Mouse (Mus musculus): ENCODE data around the gene Kcnj9. TPM values are rescaled to one million over a fixed set of nuclear protein-coding genes. Genes with fewer than 3 reads are reported as not detected.

The Kcnj9 gene
- polyA plus RNA-seq, 1 experiment from 2014 or later, result 7.8 TPM

DNA sequence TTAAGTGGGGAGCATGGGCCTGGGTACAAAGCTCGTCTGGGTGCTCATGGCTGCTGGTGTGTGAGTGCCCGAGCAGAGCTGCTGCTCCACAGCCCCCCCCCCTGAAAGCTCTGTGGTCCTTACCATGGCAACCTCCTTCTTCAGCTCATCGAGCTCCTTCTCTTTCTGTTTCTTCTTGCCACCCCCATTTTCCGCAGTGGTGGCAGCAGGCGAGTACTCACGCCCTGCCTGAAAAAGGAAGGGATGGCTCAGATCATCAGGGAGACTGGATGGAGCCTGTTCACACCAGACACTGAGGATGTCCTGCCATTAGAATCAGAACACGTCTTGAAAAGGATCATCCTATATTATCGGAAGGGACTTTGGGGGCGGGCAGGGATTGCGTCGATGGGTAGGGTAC is 35.7 kb downstream of the Kcnj9 start:
- Histone ChIP-seq H3K4me3 (ENCODE audit: low read depth, low read length) (no peak overlapping the region), H3K9ac (ENCODE audit: low read depth, low read length) (no peak overlapping the region), H3K27ac (ENCODE audit: low read length) (no peak overlapping the region), H3K4me1 (ENCODE audit: control insufficient read depth, insufficient read depth, low read length) (0 out of 2 replicates have a peak, but pooled peaks cover 4% of the 10 kb centered on the region), H3K27me3 (ENCODE audit: control insufficient read depth, insufficient read depth, low read depth, low read length) (no peaks in the 10 kb centered on the region), H3K9me3 (replicated peaks; ENCODE audit: control insufficient read depth, low read length, poor library complexity, severe bottlenecking) (no peaks in the 10 kb centered on the region), H3K36me3 (ENCODE audit: control insufficient read depth, insufficient read depth, low read length) (no peaks in the 10 kb centered on the region), H3K4me2 (ENCODE audit: low read length) (no peak overlapping the region)
- WGBS, result 88% methylated on average over 11 of the region's 11 CpGs
- no peak for ATAC-seq

DNA sequence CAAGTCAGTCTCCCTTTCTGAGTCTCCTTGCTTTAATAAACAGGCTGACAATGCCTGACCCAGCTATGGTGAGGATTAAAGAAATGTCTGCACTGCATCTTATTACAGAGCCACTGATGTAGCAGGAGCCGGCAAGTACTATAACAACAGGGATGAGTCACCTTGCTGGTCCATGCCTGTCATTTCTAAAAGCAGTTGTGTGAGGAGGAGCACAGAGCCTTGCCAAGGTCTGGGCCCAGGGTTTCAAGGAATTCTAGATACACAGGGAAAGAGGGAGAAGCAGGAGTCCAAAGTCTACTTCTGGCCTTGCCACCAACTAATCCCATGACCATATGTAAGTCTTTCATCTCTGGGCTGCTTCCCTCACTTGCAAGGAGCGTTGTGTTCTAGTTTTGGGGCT is 36.2 kb downstream of the Kcnj9 start:
- Histone ChIP-seq H3K4me2 (ENCODE audit: low read length) (no peak overlapping the region), H3K9ac (ENCODE audit: low read depth, low read length) (no peak overlapping the region), H3K27ac (ENCODE audit: low read length) (no peak overlapping the region), H3K4me1 (ENCODE audit: control insufficient read depth, insufficient read depth, low read length) (0 out of 2 replicates have a peak, but pooled peaks cover under 1% of the 10 kb centered on the region), H3K9me3 (replicated peaks; ENCODE audit: control insufficient read depth, low read length, poor library complexity, severe bottlenecking) (no peaks in the 10 kb centered on the region), H3K27me3 (ENCODE audit: control insufficient read depth, insufficient read depth, low read depth, low read length) (no peaks in the 10 kb centered on the region), H3K36me3 (ENCODE audit: control insufficient read depth, insufficient read depth, low read length) (no peaks in the 10 kb centered on the region), H3K4me3 (ENCODE audit: low read depth, low read length) (no peak overlapping the region)
- 83% methylated on average over 2 of the region's 2 CpGs for WGBS
- ATAC-seq, result no peak

DNA sequence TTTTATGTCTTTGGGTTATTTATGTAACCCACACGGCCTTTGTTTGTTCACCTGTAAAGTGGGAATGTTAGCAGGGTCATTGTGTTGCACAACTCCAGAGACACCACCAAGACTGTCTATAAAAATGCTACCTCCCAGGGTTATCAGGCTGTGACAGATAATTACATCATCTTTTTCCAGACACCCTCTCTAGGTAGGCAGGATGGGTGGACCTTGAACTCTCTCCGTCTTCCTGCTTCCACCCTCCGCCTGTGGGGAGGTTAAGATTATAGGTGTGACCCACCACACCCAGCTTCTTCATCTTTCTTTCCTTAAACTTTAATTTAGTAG is 39.5 kb downstream of the Kcnj9 start:
- 90% methylated on average over 3 of the region's 3 CpGs for WGBS
- Histone ChIP-seq H3K36me3 (ENCODE audit: control insufficient read depth, insufficient read depth, low read length) (no peaks in the 10 kb centered on the region), H3K4me3 (ENCODE audit: low read depth, low read length) (no peak overlapping the region), H3K9ac (ENCODE audit: low read depth, low read length) (no peak overlapping the region), H3K27ac (ENCODE audit: low read length) (no peak overlapping the region), H3K4me2 (ENCODE audit: low read length) (no peak overlapping the region), H3K27me3 (ENCODE audit: control insufficient read depth, insufficient read depth, low read depth, low read length) (no peaks in the 10 kb centered on the region), H3K4me1 (ENCODE audit: control insufficient read depth, insufficient read depth, low read length) (no peaks in the 10 kb centered on the region), H3K9me3 (replicated peaks; ENCODE audit: control insufficient read depth, low read length, poor library complexity, severe bottlenecking) (no peaks in the 10 kb centered on the region)
- ATAC-seq, result no peak

DNA sequence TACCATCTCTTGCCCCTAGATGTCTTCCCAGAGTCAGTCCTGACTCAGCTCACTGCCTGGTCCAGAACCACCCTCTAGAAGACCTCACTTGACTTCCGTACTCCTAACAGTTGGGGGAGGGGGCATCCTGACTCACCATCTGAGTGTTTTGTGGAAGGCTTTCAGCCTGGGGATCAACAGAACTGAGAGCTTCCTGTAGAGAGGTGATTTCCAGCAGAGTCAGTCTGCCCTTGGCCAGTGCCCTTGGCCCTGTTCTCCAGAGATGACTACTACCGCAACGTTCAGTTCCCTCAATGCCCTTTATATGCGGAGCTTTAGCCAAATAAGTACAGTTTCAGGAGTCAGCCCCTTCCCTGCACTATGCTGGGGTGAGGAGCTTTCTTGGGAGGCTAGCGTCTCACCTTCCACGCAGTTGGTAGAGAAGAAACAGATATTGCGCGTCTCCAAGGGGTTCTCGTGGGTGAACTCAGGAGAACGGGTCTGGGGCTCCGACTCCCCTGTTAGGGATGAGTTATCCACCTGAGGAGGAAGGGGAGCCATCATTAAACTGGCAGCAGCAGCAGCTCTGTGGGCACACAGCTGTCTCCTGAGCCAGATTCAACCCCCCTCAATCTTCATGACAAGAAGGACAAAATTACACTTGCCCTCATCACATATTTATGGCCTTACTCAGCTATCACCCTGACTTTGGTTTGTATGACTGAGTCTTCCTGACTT is 40.1 kb downstream of the Kcnj9 start:
- Histone ChIP-seq H3K4me2 (ENCODE audit: low read length) (no peak overlapping the region), H3K36me3 (ENCODE audit: control insufficient read depth, insufficient read depth, low read length) (no peaks in the 10 kb centered on the region), H3K27ac (ENCODE audit: low read length) (no peak overlapping the region), H3K4me1 (ENCODE audit: control insufficient read depth, insufficient read depth, low read length) (no peaks in the 10 kb centered on the region), H3K9ac (ENCODE audit: low read depth, low read length) (no peak overlapping the region), H3K4me3 (ENCODE audit: low read depth, low read length) (no peak overlapping the region), H3K27me3 (ENCODE audit: control insufficient read depth, insufficient read depth, low read depth, low read length) (no peaks in the 10 kb centered on the region), H3K9me3 (replicated peaks; ENCODE audit: control insufficient read depth, low read length, poor library complexity, severe bottlenecking) (no peaks in the 10 kb centered on the region)
- no peak for ATAC-seq
- 94% methylated on average over 11 of the region's 11 CpGs for WGBS

DNA sequence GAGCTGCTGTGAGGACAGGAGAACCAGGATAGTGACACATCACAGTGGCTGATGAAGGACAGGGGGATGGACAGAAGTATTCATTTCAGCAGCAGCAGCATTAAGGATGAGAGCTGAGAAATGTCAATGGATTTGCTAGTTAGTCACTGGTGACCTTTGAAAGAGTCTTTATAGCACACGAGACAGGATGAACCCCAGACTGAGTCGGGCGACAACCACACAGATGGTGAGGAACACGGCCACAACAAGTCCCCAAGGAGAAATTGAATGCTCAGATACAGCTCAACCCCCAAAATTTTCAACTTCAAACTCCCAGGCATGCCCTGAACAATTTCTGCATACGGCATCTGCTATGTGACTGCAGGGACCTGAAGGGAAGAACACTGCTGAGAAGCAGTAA is 42.4 kb downstream of the Kcnj9 start:
- H3K9ac ChIP-seq (ENCODE audit: low read depth, low read length), result no peak overlapping the region
- no peaks in the 10 kb centered on the region for H3K27me3 ChIP-seq (ENCODE audit: control insufficient read depth, insufficient read depth, low read depth, low read length)
- no peak for ATAC-seq
- no peak overlapping the region for H3K27ac ChIP-seq (ENCODE audit: low read length)
- no peaks in the 10 kb centered on the region for H3K4me1 ChIP-seq (ENCODE audit: control insufficient read depth, insufficient read depth, low read length)
- H3K4me3 ChIP-seq (ENCODE audit: low read depth, low read length), result no peak overlapping the region
- no peaks in the 10 kb centered on the region for H3K9me3 ChIP-seq (replicated peaks; ENCODE audit: control insufficient read depth, low read length, poor library complexity, severe bottlenecking)
- 84% methylated on average over 5 of the region's 5 CpGs for WGBS
- no peak overlapping the region for H3K4me2 ChIP-seq (ENCODE audit: low read length)
- no peaks in the 10 kb centered on the region for H3K36me3 ChIP-seq (ENCODE audit: control insufficient read depth, insufficient read depth, low read length)

DNA sequence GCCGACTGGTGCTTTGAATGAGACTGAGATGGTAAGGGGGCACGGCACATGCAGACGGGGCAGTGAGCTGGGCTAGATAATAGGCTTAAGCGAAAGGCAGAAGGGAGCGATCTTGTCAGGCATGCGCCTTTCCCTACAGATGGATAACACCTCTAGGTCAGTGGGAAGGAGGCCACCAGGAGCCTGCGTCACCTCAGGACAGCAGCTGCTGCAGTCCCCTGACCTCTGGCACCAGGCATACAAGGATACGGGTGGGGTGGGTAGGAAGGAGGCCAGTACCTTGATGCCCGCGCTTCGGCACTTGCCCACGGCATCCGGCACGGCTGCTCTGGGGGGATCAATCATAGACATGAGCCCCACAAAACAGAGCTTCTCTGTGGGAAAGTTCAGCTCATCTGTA is 44.9 kb downstream of the Kcnj9 start:
- Histone ChIP-seq H3K4me2 (ENCODE audit: low read length) (no peak overlapping the region), H3K36me3 (ENCODE audit: control insufficient read depth, insufficient read depth, low read length) (no peaks in the 10 kb centered on the region), H3K9ac (ENCODE audit: low read depth, low read length) (no peak overlapping the region), H3K27ac (ENCODE audit: low read length) (no peak overlapping the region), H3K27me3 (ENCODE audit: control insufficient read depth, insufficient read depth, low read depth, low read length) (no peaks in the 10 kb centered on the region), H3K4me3 (ENCODE audit: low read depth, low read length) (no peak overlapping the region), H3K4me1 (ENCODE audit: control insufficient read depth, insufficient read depth, low read length) (peaks cover 3% of the 10 kb centered on the region; the same call in 1 of the 2 replicates), H3K9me3 (replicated peaks; ENCODE audit: control insufficient read depth, low read length, poor library complexity, severe bottlenecking) (no peaks in the 10 kb centered on the region)
- WGBS, result 91% methylated on average over 14 of the region's 14 CpGs
- no peak for ATAC-seq

DNA sequence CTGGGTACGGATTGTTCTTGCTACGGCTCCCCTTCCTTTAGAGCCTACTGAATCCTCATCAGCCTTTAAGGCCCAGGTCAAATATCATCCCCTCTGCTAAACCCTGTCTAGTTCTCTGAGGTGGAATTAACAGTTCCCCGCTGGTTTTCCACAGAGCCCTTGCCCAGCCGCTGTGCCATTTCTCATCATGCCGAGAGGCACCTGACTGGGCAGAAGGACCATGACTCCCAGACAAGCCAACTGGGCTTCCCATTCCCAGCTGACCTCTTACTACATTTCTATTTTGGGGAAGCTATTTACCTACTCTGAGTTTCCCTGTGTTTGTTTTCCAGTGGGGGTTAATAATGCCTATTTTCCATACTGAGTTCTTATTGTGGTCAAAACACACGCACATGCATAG is 46.0 kb downstream of the Kcnj9 start:
- H3K4me1 ChIP-seq (ENCODE audit: control insufficient read depth, insufficient read depth, low read length), result peaks cover 3% of the 10 kb centered on the region; the same call in 1 of the 2 replicates

DNA sequence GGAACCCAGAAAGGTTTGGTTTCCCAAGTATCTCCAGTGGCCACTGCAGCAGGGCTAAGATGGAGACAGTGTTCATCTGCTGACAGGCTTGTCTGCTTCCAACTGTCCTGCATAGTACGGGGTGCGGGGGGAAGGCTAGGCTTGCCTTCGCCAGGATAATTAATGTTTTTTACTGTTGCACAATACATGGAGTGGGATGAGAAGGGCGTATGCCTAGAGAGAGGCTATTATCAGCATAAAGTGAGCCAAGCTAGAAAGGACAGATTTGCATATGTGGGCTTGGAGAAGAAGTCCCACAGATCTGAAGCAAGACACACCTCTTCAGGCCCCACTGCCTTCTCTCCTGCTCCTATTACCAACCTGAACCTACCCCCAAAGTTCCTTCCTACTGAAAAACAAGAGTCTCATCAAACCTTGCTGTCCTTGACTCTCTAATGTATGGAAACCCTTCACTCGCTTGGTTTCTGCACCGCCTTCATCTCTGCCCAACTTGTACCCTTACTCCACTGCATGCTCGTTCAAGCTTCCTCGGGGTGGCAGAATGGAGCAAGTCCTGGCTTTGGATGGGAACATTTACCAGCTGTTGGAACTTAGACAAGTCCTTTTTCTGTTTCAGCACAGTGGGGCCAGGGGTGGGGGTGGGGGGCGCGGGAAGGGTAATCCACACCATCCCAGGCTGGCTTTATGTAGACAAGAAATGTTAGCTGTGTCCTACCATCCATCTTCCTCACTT is 47.4 kb downstream of the Kcnj9 start:
- Histone ChIP-seq H3K27ac (ENCODE audit: low read length) (no peak overlapping the region), H3K9me3 (replicated peaks; ENCODE audit: control insufficient read depth, low read length, poor library complexity, severe bottlenecking) (no peaks in the 10 kb centered on the region), H3K4me1 (ENCODE audit: control insufficient read depth, insufficient read depth, low read length) (peaks cover 3% of the 10 kb centered on the region; the same call in 1 of the 2 replicates), H3K36me3 (ENCODE audit: control insufficient read depth, insufficient read depth, low read length) (no peaks in the 10 kb centered on the region), H3K4me2 (ENCODE audit: low read length) (no peak overlapping the region), H3K9ac (ENCODE audit: low read depth, low read length) (no peak overlapping the region), H3K27me3 (ENCODE audit: control insufficient read depth, insufficient read depth, low read depth, low read length) (no peaks in the 10 kb centered on the region), H3K4me3 (ENCODE audit: low read depth, low read length) (no peak overlapping the region)
- 87% methylated on average over 10 of the region's 10 CpGs for WGBS
- ATAC-seq, result no peak

More for the DNA sequence above, 46.0 kb downstream of the Kcnj9 start:
- no peaks in the 10 kb centered on the region for H3K9me3 ChIP-seq (replicated peaks; ENCODE audit: control insufficient read depth, low read length, poor library complexity, severe bottlenecking)
- H3K9ac ChIP-seq (ENCODE audit: low read depth, low read length), result no peak overlapping the region
- H3K36me3 ChIP-seq (ENCODE audit: control insufficient read depth, insufficient read depth, low read length), result no peaks in the 10 kb centered on the region
- no peak overlapping the region for H3K27ac ChIP-seq (ENCODE audit: low read length)
- 84% methylated on average over 6 of the region's 6 CpGs for WGBS
- H3K4me2 ChIP-seq (ENCODE audit: low read length), result no peak overlapping the region
- H3K4me3 ChIP-seq (ENCODE audit: low read depth, low read length), result no peak overlapping the region
- H3K27me3 ChIP-seq (ENCODE audit: control insufficient read depth, insufficient read depth, low read depth, low read length), result no peaks in the 10 kb centered on the region
- no peak for ATAC-seq

DNA sequence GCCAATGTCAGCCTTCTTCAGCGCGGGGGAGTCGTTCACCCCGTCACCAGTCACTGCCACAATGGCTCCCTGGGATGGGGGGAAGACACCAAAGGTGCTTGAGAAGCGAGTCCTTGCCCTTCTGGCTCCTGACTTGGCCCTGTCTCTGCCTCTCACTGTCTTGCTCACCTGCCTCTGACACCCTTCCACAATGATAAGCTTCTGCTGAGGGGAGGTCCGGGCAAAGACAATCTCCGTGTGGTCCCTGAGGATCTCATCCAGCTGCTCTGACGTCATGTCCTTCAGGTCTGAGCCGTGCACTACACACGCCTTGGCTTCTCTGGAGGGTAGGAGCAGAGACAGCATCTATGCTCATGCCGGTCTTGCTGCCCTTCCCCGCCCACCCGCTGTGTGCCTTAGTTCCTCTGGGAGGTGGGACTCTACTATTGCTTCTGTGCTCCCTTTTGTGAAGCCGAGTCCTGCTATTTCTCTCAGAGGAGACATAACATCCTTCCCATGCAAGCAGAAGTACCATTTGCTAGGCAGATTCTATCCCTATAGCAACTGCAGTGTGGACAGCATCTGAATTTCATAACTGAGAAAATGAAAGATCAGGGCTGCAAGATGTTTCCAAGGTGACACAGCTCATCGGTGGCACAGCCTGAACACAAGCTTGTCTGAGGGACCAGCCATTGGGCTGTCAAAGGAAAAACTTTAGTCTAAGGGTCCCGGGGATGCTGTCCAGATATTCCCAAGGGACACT is 49.2 kb downstream of the Kcnj9 start:
- Histone ChIP-seq H3K4me1 (ENCODE audit: control insufficient read depth, insufficient read depth, low read length) (peaks cover 3% of the 10 kb centered on the region; the same call in 1 of the 2 replicates), H3K4me2 (ENCODE audit: low read length) (no peak overlapping the region), H3K27ac (ENCODE audit: low read length) (peak overlapping the region; percentile 60), H3K9ac (ENCODE audit: low read depth, low read length) (no peak overlapping the region), H3K4me3 (ENCODE audit: low read depth, low read length) (no peak overlapping the region), H3K9me3 (replicated peaks; ENCODE audit: control insufficient read depth, low read length, poor library complexity, severe bottlenecking) (no peaks in the 10 kb centered on the region), H3K27me3 (ENCODE audit: control insufficient read depth, insufficient read depth, low read depth, low read length) (no peaks in the 10 kb centered on the region), H3K36me3 (ENCODE audit: control insufficient read depth, insufficient read depth, low read length) (no peaks in the 10 kb centered on the region)
- 82% methylated on average over 16 of the region's 16 CpGs for WGBS
- peak; percentile 52 for ATAC-seq

Data from midbrain, embryonic 16.5 days (tissue).